Mouse (Mus musculus): ENCODE data around the gene Gjc1.

Gjc1 gene

DNA sequence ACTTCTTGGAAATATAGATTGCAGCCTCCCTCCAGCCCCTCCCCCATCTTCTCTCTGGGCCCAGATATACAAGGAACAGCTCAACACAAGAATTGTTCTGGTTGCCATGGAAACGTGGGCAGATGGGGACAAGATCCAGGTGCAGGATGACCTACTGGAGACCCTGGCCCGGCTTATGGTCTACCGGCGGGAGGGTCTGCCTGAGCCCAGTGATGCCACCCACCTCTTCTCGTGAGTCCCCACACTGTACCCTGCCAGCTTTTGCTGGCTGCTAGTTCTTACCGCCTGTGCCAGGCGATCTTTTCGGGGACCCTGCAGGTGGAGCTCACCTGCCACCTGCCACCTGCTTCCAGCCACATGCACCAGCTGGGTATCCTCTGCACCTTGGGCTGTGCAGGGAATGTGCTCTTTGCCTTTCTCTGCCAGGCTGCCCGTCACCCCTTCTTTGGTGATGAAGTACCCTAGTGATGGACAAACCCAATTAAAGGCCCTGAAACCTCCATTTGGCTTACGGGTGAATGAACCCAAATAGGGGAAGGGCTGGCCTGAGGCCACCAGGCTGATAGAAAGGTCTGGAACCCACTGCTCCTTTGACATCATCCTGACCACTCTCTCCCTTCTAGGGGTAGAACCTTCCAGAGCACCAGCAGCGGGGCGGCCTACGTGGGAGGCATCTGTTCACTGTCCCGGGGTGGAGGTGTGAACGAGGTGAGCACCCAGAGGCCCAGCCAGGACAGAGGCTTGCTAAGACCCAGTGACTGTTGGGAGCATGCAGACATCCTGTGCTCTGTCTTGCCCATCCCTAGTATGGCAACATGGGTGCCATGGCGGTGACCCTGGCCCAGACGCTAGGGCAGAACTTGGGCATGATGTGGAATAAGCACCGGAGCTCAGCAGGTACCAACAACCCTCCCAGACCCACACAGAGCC is 46.5 kb downstream of the Gjc1 start:
- DNase-seq (ENCODE audit: extremely low read depth, low read depth, low spot score), result no peak

DNA sequence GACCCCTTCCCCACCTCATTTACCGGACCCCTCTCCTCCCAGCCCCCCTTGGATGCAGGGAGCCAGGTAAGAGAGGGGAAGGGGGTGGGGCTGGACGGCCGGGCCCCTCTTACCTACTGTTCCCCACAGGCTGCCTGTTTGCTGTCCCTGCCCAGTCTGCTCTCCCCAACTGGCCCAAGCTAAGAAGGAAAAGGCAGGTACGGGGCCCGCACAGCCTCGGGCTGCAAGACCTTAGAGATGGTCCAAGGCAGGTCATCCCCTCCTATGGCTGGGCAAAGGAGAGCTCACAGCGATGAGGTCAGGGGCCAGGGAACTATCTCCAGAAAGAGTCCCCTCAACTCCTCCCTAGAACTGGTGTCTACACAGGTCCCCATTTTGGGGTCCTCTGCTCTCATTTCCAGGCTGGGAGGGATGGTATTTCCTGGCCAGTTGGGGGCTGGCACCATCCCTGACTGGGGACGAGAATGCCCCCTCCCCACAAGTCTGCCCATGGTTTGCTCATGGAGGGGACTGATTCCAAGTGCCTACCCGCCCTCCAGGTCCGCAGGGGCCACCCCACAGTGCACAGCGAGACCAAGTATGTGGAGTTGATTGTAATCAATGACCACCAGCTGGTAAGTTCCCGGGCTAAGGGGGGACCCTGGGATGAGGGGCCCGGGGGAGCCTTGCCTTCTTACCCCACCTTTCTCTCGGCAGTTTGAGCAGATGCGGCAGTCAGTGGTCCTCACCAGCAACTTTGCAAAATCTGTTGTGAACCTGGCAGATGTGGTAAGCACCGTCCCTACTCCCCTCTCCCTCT is 47.4 kb downstream of the Gjc1 start:
- no peak for DNase-seq (ENCODE audit: extremely low read depth, low read depth, low spot score)

DNA sequence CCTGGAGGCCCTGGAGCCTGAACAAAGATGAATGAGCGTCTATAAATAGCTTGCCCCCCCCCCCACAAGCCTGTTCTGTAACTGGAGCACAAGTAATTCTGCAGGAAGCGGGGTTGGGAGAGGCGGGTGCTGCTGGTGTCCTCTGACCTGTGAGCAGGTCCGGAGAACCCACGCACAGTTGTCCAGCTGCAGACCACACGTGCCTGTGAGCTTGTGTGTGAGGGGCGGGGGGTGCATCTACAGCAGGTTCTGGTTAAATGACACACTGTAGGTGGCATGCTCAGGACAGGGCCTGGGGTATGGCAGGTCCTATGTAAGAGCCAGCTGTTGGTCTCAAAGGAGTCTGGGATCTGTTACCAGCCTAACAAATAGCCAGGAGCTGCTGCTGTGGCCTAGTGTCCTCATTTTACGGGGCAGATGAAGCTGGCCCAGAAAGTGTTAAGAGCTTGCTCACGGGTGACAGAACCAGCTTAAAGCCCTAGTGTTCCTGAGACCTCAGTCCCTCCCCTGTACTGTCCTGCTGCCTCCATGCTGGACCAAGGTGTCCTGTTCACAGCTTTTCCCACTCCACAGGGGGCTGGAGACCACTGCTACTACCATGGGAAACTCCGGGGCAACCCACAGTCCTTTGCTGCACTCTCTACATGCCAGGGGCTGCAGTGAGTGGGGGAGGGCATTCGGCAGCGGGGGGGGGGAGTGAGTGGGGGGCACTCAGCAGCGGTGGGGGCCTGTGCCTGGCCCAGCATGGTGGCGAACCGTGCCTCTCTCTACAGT is 48.7 kb downstream of the Gjc1 start:
- no peak for DNase-seq (ENCODE audit: extremely low read depth, low read depth, low spot score)

DNA sequence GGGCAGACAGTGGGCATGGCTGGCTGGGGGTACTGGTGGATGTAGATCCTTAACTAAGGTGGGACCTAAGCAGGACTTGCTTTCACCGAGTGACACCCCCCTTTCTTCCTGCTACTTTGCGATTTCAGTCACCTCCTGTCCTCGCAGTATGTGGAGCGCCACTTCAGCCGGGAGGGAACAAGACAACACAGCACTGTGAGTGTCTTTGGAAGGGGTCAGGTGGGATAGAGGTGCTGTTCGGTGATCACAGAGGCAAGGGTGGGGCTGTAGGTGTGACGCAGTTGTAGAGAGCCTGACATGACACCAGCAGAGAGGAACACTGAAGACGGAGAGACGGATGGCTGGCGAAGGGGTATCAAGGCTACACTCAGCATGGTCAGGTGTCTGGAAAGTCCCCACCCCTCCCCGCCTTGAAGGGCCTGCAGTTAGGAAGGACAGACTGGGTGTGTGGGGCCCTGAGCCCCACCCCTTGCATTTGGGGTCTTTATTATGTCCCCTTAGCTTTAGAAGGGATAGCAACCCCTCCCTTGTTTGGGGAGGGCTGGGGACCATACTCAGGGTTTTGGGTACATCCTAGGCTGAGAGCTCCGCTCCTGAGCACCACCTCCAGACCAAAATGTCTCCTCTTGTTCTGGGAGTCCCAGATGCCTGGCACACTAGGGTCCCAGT is 49.4 kb downstream of the Gjc1 start:
- DNase-seq (ENCODE audit: extremely low read depth, low read depth, low spot score), result no peak

DNA sequence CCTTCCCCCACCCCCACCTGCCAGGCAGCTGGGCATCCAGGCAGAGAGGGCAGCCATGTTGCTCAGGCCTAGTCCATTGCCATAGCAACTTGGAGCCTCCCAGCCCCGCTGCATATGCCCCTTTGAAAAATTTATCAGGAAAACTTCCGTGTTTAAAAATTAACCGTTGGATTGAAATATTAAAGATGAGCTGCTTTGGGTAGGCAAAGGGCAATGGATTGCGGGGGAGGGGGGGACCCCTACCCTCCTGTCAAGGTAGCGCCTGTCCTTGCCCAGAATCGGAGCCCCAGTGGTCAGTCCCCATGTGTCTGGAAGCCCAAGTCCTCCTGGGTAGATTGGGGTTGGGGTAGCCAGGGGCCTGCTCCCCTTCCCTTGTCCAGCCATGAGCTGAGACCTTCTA is 50.4 kb downstream of the Gjc1 start:
- no peak for DNase-seq (ENCODE audit: extremely low read depth, low read depth, low spot score)

DNA sequence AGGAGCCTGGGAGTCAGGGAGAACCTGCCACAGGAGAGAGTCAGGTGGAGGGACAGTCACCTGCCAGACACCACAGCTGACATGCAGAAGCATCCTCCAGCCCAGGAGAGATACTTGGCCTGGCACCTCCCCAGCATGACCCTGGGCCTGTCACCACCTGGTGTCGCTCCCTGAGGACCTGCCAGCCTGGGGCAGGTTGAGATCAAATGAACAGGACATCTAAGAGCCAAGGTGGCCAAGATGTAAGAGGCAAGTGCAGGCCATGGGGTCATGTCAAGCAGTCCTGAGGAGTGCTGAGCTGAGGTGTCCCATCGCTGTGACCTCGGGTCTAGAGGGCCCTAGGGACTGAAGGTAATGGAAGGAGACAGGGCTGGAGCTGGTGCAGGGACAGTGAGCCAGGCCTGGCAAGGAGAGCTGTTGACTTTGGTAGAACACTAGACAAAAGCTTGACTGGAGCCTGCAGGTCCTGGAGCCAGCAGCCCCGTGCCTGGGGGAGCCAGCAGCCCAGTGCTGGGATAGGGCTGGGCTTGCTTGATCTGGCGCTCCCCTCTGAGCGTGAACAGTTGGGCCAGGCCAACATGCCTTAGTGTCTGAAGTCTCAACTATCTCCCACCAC is 52.3 kb downstream of the Gjc1 start:
- no peak for DNase-seq (ENCODE audit: extremely low read depth, low read depth, low spot score)

DNA sequence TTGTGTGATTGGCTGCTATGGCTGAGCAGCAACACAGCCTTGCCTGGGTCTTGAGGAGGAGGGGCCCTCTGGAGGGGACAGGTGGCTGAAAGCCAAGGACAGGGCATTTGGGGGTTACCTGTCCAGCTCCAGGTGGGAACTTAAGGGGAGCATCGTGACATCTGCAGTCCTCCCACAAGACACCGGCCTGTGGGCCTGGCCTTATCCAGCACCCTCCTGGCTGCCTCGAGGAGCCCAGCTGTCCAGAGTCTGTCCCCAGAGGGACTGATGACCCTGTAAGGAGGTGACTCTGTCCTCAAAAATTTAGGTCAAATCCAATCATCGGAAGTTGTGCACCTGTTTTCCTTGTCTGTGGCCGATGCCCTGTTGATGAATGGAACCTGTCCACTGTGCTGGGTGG is 54.1 kb downstream of the Gjc1 start:
- no peak for DNase-seq (ENCODE audit: extremely low read depth, low read depth, low spot score)

DNA sequence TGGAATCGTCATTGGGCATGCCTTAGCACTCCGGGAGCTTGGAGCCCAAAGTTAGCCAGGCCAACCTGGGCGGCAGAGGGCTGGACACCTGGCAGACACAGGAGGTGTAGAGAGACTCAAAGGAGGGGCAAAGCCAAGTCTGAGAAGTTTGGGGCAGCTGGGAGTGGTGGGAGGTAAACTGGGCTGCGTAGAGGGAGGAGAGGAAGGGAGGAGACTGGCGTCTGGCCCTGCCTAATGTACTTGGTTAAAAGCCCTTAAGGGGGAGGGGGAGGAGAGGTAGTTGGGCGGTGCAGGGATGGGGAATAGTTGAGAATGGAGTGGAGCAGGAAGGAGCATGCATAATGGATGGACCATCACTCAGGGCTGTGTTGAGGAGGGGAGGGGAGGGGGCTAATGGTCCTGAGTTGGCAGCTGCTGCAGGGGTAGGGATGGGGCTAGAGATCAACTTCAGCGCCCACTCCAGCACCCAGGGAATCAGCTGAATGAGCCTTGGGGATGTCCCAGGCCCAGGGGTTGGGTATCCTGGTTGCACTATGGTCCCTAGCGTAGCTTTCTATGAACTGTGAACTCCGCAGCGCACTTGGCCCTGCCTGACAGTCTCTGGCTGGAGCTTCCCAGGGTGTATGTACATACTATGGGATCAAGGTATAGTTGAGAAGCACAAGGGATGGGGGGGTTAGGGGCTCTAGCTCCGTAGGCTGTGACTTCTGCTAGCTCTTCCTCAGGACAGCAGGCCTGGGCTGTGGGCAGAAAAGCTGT is 56.3 kb downstream of the Gjc1 start:
- no peak for DNase-seq (ENCODE audit: extremely low read depth, low read depth, low spot score)

DNA sequence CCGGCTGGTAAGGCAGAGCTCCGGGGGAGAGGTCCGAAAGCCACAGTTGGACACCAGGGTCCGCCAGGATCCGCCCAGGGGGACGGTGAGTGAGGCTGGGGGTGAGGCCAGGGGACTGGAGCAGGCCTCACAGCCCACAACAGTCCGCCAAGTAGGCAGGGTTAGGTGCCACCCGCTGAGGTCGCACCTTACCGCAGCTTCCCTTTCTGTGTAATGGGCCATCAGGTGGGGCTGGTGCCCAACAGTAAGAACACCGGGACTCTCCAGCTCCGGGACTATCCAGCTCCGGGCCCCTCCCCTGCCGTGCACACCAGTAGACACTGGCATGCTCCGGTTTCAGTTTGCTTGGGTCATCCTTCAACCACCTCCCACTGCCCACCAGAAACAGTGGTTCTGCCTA is 57.3 kb downstream of the Gjc1 start:
- no peak for DNase-seq (ENCODE audit: extremely low read depth, low read depth, low spot score)

DNA sequence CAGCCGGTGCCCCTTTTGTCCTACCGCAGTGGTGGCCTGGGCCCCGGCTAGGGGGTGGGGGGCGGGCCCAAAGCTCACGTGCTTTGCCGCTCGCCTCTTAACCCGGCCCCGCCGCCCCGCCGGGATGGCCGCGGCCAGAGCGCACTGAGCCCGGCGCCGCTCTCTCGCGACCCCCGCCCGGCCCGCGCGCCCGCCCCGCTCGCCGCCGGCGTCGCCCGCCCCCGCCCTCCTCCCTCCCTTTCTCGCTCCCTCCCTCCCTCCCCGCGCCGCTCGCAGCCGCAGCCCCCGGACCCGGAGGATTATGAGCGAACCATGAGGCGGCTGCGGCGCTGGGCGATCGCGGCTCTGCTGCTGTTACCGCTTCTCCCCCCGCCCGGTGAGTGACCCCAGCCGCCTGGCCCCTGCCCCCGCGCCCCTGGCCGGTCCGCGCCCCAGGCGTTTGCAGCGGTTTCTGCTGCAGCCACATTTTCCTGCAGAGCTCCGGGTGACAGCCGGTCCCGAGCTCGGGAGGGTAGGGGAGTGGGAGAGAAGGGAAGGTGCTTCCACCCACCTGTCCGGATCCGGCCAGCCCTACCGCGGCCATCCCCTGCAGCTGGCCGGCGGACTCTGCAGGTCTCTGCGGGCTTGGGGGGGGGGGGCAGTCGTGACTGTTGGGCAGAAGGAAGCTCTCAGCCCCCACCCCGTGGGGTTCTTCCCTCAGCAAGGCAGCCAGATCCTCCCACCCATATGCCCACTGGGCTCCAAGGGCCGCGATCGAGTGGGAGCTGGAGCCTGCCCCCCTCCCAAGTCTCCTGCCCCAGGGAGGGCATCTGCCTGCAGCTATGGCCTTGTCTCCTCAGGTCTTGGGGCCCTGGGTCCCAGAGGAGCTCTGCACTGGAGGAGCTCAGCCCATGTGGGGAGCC is 57.9 kb downstream of the Gjc1 start, which contains the start of gene Adam11:
Gene Adam11 (plus strand): TSS at position 131 of the 902 bp plus-strand sequence.
- DNase-seq (ENCODE audit: extremely low read depth, low read depth, low spot score), result no peak

DNA sequence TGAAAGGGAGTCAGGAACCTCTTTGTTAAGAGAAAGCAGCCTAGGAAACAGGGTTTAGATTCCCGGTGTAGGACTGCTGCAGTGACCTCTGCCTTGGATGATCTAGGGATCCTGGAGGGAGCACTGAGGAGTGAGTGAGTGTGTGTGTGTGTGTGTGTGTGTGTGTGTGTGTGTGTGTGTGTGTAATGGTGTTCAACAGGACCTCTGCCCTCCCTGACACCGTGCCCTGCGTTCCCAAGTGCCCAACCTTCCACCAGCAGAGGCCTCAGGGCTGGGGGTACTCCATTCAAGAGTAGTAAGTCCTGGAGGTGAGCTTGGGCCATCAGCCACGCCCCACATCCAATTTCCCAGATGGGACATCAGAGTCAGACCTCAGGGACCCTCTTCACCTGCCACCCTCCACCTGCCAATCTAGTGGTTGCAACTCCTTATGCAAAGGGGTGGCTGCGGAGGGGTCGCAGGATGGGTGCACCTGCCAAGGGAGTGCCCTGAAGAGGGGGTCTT is 58.6 kb downstream of the Gjc1 start:
- DNase-seq (ENCODE audit: extremely low read depth, low read depth, low spot score), result no peak

DNA sequence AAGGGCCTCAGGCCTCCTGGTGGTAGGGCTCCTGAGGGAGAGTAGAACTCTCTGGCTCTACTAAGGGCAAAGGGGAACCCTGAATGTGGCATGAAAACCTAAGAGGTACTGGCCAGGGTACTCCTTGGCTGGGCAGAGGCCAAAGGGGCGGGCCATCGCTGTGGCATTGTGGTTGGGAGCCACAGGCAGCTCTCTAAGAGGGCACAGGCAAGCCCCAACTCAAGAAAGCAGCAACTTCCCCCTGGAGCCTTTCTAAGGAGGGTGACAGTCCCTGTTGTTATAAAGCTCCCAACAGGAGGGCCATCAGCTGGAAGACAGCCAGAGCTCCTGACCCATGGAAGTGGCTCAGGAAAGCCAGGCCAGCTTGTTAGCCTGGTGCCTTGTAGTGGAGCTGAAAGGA is 60.5 kb downstream of the Gjc1 start:
- DNase-seq (ENCODE audit: extremely low read depth, low read depth, low spot score), result no peak

DNA sequence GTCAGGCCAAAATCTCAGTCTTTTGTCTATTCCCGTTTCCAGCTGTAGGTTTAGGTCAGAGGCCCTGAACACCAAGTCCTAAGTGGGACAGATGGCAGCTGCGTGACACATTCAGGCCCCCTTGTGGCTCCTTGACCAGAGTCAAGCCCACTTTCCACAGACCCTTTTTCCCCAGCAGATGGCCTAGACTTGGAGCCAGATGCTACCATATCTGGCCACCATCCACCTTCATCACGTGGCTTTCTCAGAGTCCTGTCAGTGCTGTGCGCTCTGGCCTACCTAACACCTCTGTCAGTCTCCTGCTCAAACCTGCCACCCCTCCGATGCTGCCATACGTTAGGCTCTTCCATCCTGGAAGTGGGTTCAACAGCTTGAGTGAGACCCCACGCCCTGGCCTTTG is 64.1 kb downstream of the Gjc1 start:
- no peak for DNase-seq (ENCODE audit: extremely low read depth, low read depth, low spot score)

DNA sequence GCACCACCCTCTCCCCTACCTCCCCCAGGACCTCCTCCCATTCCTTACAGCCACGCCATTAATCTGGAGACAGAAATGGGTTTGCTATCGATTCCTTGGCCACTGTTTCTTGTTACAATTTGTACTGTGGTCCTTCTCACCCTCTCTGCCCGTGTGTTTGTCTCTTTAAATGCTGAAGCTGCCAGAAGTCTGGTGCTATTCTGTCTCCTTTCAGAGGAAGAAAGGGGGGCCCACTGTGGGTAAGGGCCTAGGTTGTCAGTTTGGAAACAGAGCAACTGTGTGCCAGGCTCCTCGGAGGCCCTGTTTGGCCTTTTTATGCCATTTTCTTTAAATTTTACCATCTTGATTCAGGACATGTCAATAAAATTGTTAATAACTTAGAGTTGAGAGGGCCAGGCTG is 65.1 kb downstream of the Gjc1 start:
- DNase-seq (ENCODE audit: extremely low read depth, low read depth, low spot score), result no peak

DNA sequence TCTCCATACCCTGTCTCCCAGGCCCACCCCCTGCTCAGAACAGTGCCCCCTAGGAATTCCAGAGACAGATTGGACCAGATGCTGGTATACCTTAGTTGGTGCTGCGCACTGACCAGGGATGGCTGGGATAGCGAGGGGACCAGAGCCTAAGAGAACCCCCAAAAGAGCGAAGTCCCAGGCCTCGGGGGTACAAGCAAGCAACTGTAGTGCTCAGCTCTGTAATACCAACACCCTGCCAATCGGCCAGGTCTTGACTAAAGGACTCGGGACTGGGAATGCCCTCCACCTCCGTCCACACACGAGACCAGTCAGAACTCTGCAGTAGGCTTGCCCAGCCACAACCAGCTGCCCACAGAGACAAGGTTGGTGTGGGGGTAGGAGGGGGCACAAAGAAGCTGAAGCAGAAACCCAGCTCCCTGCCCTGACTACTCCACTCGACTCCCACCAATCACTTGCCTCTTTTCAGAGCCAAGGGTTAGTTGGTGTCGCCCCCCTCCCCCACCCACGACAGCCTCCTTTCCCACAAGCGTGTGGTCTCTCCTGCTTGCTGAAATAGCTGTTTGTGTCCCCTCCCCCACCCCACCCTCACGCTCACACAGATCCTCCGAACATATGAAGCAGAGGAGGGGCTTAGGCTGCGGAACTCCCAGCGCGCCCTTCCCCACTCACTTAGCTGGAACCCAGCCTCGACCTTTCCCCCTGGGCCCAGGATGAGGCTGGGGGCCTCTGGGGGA is 65.7 kb downstream of the Gjc1 start:
- DNase-seq (ENCODE audit: extremely low read depth, low read depth, low spot score), result no peak

DNA sequence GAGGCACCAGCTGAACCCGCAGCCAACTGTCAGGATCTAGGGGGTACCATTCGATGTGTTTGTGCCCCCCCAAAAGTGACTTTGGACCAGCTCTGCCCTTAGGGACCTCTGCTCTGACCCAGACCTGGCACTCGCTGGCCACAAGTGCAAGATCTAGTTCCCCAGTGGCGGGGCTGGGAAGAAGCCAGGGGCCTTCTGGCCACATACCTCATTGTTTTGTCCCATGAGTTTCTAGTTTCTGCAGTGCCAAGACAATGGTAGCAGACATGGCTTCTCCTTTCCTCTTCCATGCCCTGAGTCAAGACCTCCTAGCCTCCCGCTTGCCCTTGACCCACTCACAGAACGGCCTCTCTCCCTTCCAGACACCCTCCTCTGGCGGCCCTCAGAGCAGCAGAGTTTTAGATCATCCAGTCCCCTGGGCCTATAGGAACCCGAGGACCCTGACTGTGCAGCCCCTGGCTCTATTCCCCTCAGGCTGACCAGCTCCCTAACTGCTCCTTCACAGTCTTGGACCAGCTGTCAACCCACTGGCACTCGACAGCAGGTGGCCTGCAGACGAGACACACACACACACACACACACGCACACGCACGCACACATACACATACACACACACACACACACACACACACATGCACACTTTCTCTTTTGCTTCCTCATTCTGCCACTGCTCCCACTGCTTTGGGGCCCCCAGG is 66.5 kb downstream of the Gjc1 start:
- no peak for DNase-seq (ENCODE audit: extremely low read depth, low read depth, low spot score)

DNA sequence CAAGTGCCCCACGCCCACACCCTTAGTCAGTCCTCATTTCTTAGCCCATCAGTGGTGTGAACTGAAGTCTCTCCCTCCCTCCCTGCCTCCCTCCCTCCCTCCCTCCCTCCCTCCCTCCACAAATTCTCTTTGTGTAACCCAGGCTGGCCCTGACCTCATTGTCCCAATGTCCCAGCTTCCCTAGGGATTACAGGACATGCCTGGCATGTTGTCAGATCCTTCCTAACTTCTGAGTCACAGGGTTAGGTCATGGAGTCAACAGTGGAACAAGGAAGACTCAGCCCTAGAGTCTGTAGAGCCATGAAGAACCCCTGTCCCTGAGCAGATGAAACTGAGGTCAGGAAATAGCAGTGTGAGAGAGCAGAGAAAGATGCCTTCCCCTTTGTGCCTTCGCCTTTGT is 69.8 kb downstream of the Gjc1 start:
- DNase-seq (ENCODE audit: extremely low read depth, low read depth, low spot score), result no peak
